Mouse (Mus musculus): Measurements from ENCODE around the gene Pacs2. TPM values are rescaled to one million over a fixed set of nuclear protein-coding genes. Genes with fewer than 3 reads are reported as not detected.

The Pacs2 gene
- total RNA-seq, 2 experiments from 2014 or later = 88.3 to 90.3 TPM

- DNase-seq (ENCODE audit: low spot score in 2 of 2) = peak; percentile 88 to 93
These were observed 60.2 kb downstream of the Pacs2 start, which contains the start of gene Tex22 for GRCm38 (mm10) chr12:113074329-113075062. Gene Tex22 (plus strand): TSS chr12:113074502.

GRCm38 (mm10) chr12:113075063-113075454 lies 60.8 kb downstream of the Pacs2 start:
- DNase-seq (ENCODE audit: low spot score in 2 of 2) = peak; percentile 76 to 89

DNA sequence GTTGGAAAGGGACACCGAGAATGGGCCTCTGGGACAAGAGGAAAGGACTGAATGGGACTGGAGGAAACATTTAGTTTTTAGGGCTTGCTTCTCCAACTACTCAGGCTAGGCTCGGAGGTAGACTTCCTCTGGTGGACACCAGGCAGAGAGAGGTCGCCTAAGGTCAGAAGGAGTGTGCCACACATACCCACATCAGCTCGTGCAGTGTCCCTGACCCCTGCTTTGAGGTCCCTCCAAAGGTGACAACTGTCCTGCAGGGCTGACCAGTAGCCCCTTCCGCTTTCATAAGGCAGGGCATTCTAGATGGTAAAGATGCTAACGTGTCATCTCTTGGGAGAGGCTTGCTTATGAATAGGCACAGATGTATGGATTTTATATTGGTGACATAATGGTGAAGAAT lies 61.2 kb downstream of the Pacs2 start:
- DNase-seq (ENCODE audit: low spot score in 2 of 2) = no peak

GRCm38 (mm10) chr12:113087276-113087675 lies 73.0 kb downstream of the Pacs2 start:
- no peak for DNase-seq (ENCODE audit: low spot score in 2 of 2)

GRCm38 (mm10) chr12:113088026-113088425 lies 73.7 kb downstream of the Pacs2 start:
- no peak for DNase-seq (ENCODE audit: low spot score in 2 of 2)

GRCm38 (mm10) chr12:113089107-113089506 lies 74.8 kb downstream of the Pacs2 start:
- no peak for DNase-seq (ENCODE audit: low spot score in 2 of 2)

GRCm38 (mm10) chr12:113090053-113090452 lies 75.7 kb downstream of the Pacs2 start:
- no peak for DNase-seq (ENCODE audit: low spot score in 2 of 2)

- no peak for DNase-seq (ENCODE audit: low spot score in 2 of 2)
These were observed 82.7 kb downstream of the Pacs2 start for GRCm38 (mm10) chr12:113097040-113097439.

DNA sequence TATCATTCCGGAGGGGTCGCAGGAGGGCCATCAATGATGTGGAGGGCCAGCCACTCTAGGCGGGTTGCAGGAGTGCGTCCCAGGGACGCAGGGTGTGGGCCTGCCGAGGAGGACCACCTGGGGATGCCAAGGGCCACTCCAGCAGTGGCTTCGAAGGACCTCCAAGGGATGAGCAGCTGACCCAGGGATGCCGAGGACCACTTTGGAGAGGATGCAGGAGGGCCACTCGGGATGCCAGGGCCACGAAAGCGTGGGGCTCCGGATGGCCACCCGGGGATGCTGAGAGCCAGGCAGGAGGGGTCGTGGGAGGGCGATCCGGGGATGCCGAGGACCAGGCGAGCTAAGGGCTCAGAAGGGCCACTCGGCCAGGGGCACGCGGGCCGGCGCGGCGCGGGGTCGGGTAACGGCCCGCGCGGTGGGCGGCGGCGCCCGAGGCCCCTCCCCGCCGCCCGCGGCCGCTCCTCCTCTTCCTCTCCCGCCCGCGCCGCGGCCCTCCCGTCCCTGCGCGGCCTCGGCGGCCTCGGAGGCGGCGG lies 83.5 kb downstream of the Pacs2 start, which contains the start of gene Mta1:
Gene Mta1 (plus strand): TSS at position 530 of the 533 bp plus-strand sequence.
- no peak for DNase-seq (ENCODE audit: low spot score in 2 of 2)

- no peak for DNase-seq (ENCODE audit: low spot score in 2 of 2)
These were observed 84.3 kb downstream of the Pacs2 start for GRCm38 (mm10) chr12:113098530-113099151.

DNA sequence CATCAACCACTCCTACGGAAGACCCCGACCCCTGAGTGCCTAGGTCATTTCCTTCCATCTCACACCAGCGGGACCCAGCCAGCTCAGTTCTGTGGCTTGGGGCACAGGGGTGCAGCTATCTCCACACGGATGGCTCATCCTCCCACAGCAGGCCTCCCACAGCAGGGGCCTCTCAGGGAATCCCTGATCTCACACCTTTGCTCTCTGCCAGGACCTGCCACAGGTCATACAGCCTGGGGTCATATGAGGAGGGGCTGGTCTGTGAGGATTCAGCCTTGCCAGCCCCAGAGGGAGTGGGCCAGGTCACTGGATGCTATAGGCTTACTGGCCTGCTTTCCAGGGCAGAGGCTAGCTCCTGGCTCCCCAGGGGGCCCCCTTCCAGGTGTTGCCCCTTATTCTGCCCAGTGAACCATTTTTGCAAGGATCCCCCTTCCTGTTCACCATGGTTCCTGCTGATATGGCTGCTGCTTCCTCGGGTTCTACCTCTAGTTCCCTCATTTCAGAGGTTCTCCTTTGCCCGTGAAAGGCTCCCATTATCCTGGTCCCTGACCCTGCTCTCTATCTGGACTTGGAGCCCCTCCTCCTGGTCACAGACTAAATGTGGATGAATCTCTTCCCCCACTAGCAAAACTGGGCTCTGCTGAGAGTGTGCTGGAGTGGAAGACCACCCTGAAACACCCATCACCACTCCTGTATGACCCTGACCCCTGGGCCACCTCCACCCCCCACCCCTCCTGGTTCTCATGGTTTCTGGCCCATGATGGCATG lies 85.3 kb downstream of the Pacs2 start:
- DNase-seq (ENCODE audit: low spot score in 2 of 2) = no peak

DNA sequence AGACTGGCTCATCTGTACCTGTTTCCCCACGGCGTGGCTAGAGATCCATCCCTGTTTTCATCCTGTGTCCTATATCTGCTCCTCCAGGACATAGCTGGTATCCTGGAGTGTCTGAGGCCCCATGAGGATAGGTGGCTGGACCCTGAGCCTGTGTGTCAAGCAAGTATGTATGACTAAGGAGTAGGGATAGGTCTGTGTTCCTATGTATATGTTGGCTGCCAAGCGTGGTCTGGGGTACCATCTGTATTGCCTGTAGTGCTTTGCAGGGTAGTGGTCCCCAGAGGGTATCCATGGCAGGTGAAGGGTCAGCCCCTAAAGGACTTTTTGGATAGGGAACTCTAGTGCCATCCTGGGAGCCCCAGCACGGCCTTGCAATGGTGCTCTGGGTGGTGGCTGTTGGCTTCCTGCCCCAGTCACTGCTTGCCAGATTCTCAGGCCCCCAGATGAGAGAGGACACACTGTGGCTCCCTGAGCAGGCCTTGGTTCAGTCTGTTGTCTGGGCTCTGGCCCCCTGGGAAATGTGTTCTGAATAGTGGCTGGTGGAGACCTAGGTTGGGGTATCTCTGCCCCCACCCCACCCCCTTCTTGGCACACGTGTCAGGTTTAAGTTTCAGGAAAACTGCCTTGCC lies 86.3 kb downstream of the Pacs2 start:
- no peak for DNase-seq (ENCODE audit: low spot score in 2 of 2)

DNA sequence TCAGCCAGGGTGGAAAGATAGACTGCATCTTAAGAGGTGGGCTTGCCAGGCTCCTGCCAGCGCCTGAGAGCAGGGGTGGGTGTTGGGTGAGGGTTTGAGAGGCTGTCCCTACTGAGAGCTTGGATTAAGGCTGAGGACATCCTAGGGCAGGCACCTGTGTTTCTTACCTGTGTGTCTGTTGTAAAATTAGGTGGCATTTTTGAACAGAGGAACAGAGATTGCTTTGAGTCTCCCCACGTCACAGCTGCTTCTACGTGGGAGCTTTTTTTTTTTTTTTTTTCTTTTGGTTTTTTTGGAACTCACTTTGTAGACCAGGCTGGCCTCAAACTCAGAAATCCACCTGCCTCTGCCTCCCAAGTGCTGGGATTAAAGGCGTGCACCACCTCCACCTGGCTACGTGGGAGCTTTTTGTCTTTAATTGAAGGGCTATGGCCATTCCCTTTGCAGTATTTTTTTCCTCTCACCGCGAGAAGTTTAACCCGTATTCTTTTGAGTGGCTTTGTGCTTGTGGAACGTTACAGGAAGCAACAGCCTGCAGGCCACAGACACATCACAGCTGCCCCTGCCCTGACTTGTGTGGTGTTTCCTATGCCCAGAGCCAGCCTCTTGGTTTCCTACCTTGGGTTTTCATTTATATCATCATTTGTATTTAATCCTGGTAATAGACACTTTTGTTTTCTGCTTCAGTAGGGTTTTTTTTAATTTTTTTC lies 87.1 kb downstream of the Pacs2 start:
- no peak for DNase-seq (ENCODE audit: low spot score in 2 of 2)

GRCm38 (mm10) chr12:113102461-113102860 lies 88.2 kb downstream of the Pacs2 start:
- DNase-seq (ENCODE audit: low spot score in 2 of 2) = peak in 1 of 2 experiments; percentile 67

- no peak for DNase-seq (ENCODE audit: low spot score in 2 of 2)
These were observed 89.6 kb downstream of the Pacs2 start for GRCm38 (mm10) chr12:113103846-113104451.

DNA sequence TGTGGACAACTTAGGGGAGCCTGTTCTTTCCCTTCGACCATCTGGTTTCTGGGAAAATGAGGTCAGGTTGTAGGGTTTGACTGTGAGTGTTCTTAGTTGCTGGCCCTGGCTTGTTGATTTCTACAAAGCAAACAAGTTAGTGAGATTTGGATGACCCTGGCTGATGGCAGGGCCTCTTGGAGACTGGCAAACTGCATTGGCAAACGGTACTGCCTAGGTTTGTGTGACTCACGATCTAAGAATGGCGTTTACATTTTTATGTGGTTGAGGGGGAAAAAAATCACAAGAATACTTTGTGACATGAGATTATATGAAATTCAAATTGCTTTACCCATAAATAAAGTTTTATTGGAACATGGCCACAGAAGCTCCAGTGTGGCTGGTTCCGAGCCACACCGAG lies 92.1 kb downstream of the Pacs2 start:
- DNase-seq (ENCODE audit: low spot score in 2 of 2) = no peak

DNA sequence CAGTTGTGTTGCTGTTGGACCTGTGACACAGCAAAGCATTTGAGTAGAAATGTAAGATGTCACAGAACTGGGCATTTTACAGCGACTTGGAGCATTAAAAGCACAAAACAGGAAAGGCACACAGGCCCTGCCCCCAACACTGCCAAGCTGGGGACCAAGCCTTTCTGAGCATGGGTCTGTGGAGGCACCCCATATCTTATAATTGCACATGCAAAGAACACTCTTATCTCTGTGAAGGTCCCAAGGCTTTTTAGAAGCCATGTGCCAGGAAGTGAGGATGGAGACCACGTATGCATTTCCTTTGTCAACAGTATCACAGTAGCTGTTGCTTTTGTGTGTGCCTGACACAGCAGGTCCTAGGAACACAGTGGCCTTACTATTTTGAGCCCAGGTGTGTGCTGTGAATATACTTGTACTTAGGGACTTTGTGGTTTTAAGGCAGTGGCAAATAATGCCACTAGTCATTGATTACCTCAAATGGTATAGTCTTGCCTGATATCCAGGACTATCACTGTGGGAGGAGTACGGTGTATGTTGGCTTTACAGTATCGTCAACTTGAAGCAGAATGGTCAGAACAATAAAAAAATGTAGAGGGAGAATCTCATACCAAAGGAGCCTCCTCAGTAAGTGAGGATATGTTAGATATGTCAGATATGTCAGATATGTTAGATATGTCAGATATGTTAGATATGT lies 93.3 kb downstream of the Pacs2 start:
- no peak for DNase-seq (ENCODE audit: low spot score in 2 of 2)

GRCm38 (mm10) chr12:113108528-113109283 lies 94.4 kb downstream of the Pacs2 start:
- DNase-seq (ENCODE audit: low spot score in 2 of 2) = no peak

DNA sequence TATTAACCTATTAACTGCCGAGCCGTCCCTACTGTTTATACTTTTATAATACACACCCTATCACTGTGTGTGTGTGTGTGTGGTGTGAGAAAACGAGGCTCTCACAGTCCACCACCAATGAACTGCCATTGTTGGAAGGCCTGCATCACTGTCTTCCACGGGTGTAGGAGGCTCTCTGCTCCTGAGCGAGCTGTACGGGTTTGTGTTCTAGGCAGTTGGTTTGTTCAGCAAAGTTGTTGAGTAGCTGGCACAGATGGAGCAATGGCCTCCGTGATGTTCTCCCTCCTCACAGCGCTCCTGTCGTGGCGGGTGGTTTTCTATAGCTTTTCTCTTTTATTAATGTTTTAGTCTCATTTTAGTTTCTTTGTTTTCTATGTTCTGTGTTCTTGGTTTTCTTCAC lies 95.5 kb downstream of the Pacs2 start:
- peak in 1 of 2 experiments; percentile 61 for DNase-seq (ENCODE audit: low spot score in 2 of 2)

All from layer of hippocampus, adult 18-20 months (tissue).